Mouse (Mus musculus): ENCODE results near the gene Morn3.

The Morn3 gene

GRCm38 (mm10) chr5:123024312-123024711, 22.5 kb downstream of the Morn3 start:
- 91% methylated on average over 6 of the region's 6 CpGs for WGBS

- WGBS: 65% methylated on average over 6 of the region's 6 CpGs
Measured at GRCm38 (mm10) chr5:123023049-123023448, 23.8 kb downstream of the Morn3 start.

GRCm38 (mm10) chr5:123021438-123021837, 25.4 kb downstream of the Morn3 start:
- 90% methylated on average over 7 of the region's 7 CpGs for WGBS

GRCm38 (mm10) chr5:123020426-123020825, 26.4 kb downstream of the Morn3 start:
- 93% methylated on average over 5 of the region's 5 CpGs for WGBS

- 49% methylated on average over 10 of the region's 10 CpGs for WGBS
Measured at GRCm38 (mm10) chr5:123019336-123020016, 27.3 kb downstream of the Morn3 start.

- WGBS: 74% methylated on average over 4 of the region's 4 CpGs
Measured at GRCm38 (mm10) chr5:123017504-123017903, 29.3 kb downstream of the Morn3 start.

GRCm38 (mm10) chr5:123015915-123016314, 30.9 kb downstream of the Morn3 start:
- WGBS: 44% methylated on average over 8 of the region's 8 CpGs

GRCm38 (mm10) chr5:123014753-123015701, 31.8 kb downstream of the Morn3 start, which contains the start of gene Orai1:
Orai1 (plus strand) TSS chr5:123015074.
- under 1% methylated on average over 106 of the region's 106 CpGs for WGBS

- 42% methylated on average over 9 of the region's 9 CpGs for WGBS
Measured at GRCm38 (mm10) chr5:123013599-123014315, 33.1 kb downstream of the Morn3 start.

GRCm38 (mm10) chr5:123011705-123012104, 35.1 kb downstream of the Morn3 start:
- WGBS: 86% methylated on average over 9 of the region's 9 CpGs

GRCm38 (mm10) chr5:123010806-123011205, 36.0 kb downstream of the Morn3 start:
- 71% methylated on average over 6 of the region's 6 CpGs for WGBS

GRCm38 (mm10) chr5:123009873-123010272, 36.9 kb downstream of the Morn3 start:
- 34% methylated on average over 11 of the region's 11 CpGs for WGBS

- WGBS: 32% methylated on average over 7 of the region's 7 CpGs
Measured at GRCm38 (mm10) chr5:123008877-123009493, 37.8 kb downstream of the Morn3 start.

GRCm38 (mm10) chr5:123005716-123006592, 40.9 kb downstream of the Morn3 start:
- WGBS: 61% methylated on average over 19 of the region's 19 CpGs

- WGBS: 84% methylated on average over 1 of the region's 1 CpGs
Measured at GRCm38 (mm10) chr5:123000901-123001300, 45.9 kb downstream of the Morn3 start.

- 61% methylated on average over 18 of the region's 18 CpGs for WGBS
Measured at GRCm38 (mm10) chr5:122997205-122998204, 49.3 kb downstream of the Morn3 start.

- WGBS: 21% methylated on average over 1 of the region's 1 CpGs
Measured at GRCm38 (mm10) chr5:122994910-122995309, 51.9 kb downstream of the Morn3 start.

GRCm38 (mm10) chr5:122994303-122994846, 52.4 kb downstream of the Morn3 start:
- WGBS: 27% methylated on average over 5 of the region's 5 CpGs

- 65% methylated on average over 2 of the region's 2 CpGs for WGBS
Measured at GRCm38 (mm10) chr5:122993811-122994210, 53.0 kb downstream of the Morn3 start.

All from cerebral cortex, adult 2 months (tissue).